Mouse (Mus musculus) granulocyte monocyte progenitor cell, adult 5-6 weeks (primary cell): Measurements from ENCODE around the gene 2310057M21Rik. TPM values are rescaled to one million over a fixed set of nuclear protein-coding genes. Genes with fewer than 3 reads are reported as not detected.
"Not testable (repeated sequence)": the region's sequence is repeated elsewhere in the genome, so short reads cannot be mapped to it uniquely, and the experiment has no call there.

Experiments
- ATAC-seq: replicated peaks from 2 replicates; pipeline ENCODE4 v1.8.0; 2016; ENCODE audit warnings: mild to moderate bottlenecking, moderate TSS enrichment, inconsistent platforms; ENCODE audit not compliant: poor library complexity, severe bottlenecking
- total RNA-seq, 2 experiments: library from RNA; stranded (forward) in 1 of 2; stranded (reverse) in 1 of 2; fragments of 200-712, 200-1000 nt in 1 of 2; fragments of >200 nt in 1 of 2; fragmentation: Nextera tagmentation in 1 of 2; gene quantifications; 2 replicates each; pipeline ENCODE4 v1.2.3; 2014 to 2017

Gene 2310057M21Rik
- total RNA-seq (2014; fragmentation: Nextera tagmentation) (8.5 and 9.2 TPM in 2 replicates), total RNA-seq (2017) (4.4 and 6.2 TPM in 2 replicates)

GRCm38 (mm10) chr7:131362615-131363300 is at the start of gene 2310057M21Rik:
2310057M21Rik (minus strand) TSS chr7:131362759.
- ATAC-seq, result peak; percentile 91

GRCm38 (mm10) chr7:131411941-131412270 is 49.3 kb upstream of the 2310057M21Rik start:
- no peak for ATAC-seq

GRCm38 (mm10) chr7:131411221-131411940 is 48.8 kb upstream of the 2310057M21Rik start:
- 0 out of 2 replicates have a peak, but pooled peaks have one; percentile 8 for ATAC-seq

- ATAC-seq, result peak; percentile 99
Measured at GRCm38 (mm10) chr7:131410416-131411058, 48.0 kb upstream of the 2310057M21Rik start, which contains the start of the genes Ikzf5 and Acadsb. Ikzf5 (minus strand) TSS chr7:131410521. Acadsb (plus strand) TSS chr7:131410601.

GRCm38 (mm10) chr7:131409988-131410385 is 47.4 kb upstream of the 2310057M21Rik start:
- peak; percentile 38; the same call in 1 of the 2 replicates for ATAC-seq

- ATAC-seq, result no peak
Measured at GRCm38 (mm10) chr7:131409321-131409987, 46.9 kb upstream of the 2310057M21Rik start.

GRCm38 (mm10) chr7:131391761-131392160 is 29.2 kb upstream of the 2310057M21Rik start:
- ATAC-seq, result not testable (repeated sequence)

GRCm38 (mm10) chr7:131371880-131372651 is 9.5 kb upstream of the 2310057M21Rik start:
- peak; percentile 62 for ATAC-seq

- no peak for ATAC-seq
Measured at GRCm38 (mm10) chr7:131371470-131371860, 8.9 kb upstream of the 2310057M21Rik start.

GRCm38 (mm10) chr7:131370648-131371469 is 8.3 kb upstream of the 2310057M21Rik start, which contains the start of gene Pstk:
Pstk (plus strand) TSS chr7:131371141.
- ATAC-seq, result peak; percentile 93

GRCm38 (mm10) chr7:131364131-131364530 is 1.6 kb upstream of the 2310057M21Rik start:
- no peak for ATAC-seq

GRCm38 (mm10) chr7:131362269-131362614 is 317 bp downstream of the 2310057M21Rik start:
- ATAC-seq, result peak; percentile 59

GRCm38 (mm10) chr7:131356105-131356504 is 6.5 kb downstream of the 2310057M21Rik start:
- ATAC-seq, result peak; percentile 84

- no peak for ATAC-seq
Measured at GRCm38 (mm10) chr7:131345856-131346541, 16.6 kb downstream of the 2310057M21Rik start.

- no peak for ATAC-seq
Measured at GRCm38 (mm10) chr7:131337502-131338068, 25.0 kb downstream of the 2310057M21Rik start.

GRCm38 (mm10) chr7:131333564-131333963 is 29.0 kb downstream of the 2310057M21Rik start, which contains the start of gene Fam24a:
Fam24a (plus strand) TSS chr7:131333864.
- no peak for ATAC-seq

- peak; percentile 58 for ATAC-seq
Measured at GRCm38 (mm10) chr7:131331688-131332087, 30.9 kb downstream of the 2310057M21Rik start.

- ATAC-seq, result no peak
Measured at GRCm38 (mm10) chr7:131329416-131329815, 33.1 kb downstream of the 2310057M21Rik start, which contains the start of gene Fam24b. Fam24b (minus strand) TSS chr7:131329516.
